Mouse (Mus musculus) lung, postnatal 0 days (tissue): ENCODE results near the gene Rab31.

Source experiments
- CTCF ChIP-seq: IDR thresholded peaks from 2 replicates; pipeline ENCODE4 v1.5.1; 2016; ENCODE audit warnings: antibody characterized with exemption, mild to moderate bottlenecking
- EP300 ChIP-seq: IDR thresholded peaks from 2 replicates; pipeline ENCODE4 v1.6.1; 2016; ENCODE audit warnings: antibody characterized with exemption, mild to moderate bottlenecking, control low read depth

- TF ChIP-seq EP300 = no peak
- no peak for TF ChIP-seq CTCF
Observed at GRCm38 (mm10) chr17:65732666-65733065, 39.9 kb downstream of the Rab31 start.
